Mouse (Mus musculus) adrenal gland (tissue): ENCODE measurements around the gene Esrrb.

Experiments used
- intact Hi-C: fragments of 180-260 bp; cut with DNase I; formaldehyde crosslinking; loops from one replicate; pipeline ENCODE4 v1.15.1; 2025

Esrrb gene

GRCm38 (mm10) chr12:86491500-86491899, 130.6 kb downstream of the Esrrb start:
- intact Hi-C loops, result no loop called here

- intact Hi-C loops, result no loop called here
Observed at GRCm38 (mm10) chr12:86492822-86493221, 131.9 kb downstream of the Esrrb start.

GRCm38 (mm10) chr12:86497126-86497525, 136.2 kb downstream of the Esrrb start:
- intact Hi-C loops, result no loop called here

DNA sequence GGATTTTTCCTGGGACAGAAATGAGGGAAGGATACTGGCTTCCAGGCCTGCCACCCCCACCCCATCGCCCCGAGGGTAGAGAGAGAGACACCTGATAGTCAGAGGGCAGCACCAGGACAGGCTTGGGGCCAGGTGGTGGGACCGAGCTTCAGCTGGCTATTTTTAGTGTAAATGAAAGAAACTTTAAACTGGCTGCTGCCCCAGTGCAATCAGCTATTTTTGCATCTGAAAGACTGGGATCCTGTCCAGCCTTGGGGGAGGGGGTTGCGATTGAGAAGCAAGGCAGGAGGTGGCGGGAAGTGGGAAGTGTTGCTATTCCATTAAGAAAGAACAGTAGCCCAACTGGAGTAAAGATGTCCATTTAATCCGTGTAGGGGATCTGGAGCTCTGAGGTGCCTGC, 137.8 kb downstream of the Esrrb start:
- intact Hi-C loops, result no loop called here

DNA sequence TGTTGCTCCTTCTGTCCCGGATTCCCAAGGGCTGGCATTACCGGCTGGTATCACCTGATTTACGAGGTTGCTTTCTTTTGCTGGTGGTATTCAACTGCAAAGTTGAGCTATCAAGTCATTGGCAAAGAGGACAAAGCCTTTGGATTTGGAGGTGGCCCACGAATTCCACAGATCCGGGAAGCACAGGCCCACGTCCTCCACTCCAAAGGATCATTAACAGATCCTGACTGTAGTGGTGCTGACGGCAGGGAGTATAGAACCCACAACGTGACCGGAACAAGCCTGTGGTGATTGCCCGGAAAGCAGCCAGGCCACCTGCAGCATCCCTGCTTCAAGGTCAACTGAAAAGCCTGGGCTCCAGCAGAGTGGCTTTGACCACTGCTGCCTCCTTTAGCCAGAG, 140.8 kb downstream of the Esrrb start:
- intact Hi-C loops, result no loop called here

- intact Hi-C loops, result no loop called here
Observed at GRCm38 (mm10) chr12:86503921-86504320, 143.0 kb downstream of the Esrrb start.

- intact Hi-C loops, result no loop called here
Observed at GRCm38 (mm10) chr12:86504321-86504720, 143.4 kb downstream of the Esrrb start.

DNA sequence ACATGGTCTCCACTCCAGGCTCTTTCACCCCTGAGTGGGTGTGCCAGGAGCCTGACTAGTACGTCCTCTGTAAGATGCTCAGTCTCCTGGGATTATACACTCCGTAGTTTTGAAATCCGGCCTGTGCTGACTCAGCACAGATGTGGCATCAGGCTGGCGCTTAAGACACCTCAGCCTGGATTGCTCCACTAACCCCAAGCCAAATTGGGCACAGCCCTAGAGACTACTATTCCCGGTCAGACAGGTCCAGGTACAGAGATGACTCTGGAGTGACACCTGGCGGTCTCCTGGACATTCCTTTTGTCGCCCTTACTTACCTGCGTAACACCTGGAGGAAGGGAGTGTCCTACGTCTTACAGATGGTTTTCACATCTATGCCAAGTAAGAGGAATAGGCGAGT, 146.8 kb downstream of the Esrrb start:
- intact Hi-C loops, result no loop called here

DNA sequence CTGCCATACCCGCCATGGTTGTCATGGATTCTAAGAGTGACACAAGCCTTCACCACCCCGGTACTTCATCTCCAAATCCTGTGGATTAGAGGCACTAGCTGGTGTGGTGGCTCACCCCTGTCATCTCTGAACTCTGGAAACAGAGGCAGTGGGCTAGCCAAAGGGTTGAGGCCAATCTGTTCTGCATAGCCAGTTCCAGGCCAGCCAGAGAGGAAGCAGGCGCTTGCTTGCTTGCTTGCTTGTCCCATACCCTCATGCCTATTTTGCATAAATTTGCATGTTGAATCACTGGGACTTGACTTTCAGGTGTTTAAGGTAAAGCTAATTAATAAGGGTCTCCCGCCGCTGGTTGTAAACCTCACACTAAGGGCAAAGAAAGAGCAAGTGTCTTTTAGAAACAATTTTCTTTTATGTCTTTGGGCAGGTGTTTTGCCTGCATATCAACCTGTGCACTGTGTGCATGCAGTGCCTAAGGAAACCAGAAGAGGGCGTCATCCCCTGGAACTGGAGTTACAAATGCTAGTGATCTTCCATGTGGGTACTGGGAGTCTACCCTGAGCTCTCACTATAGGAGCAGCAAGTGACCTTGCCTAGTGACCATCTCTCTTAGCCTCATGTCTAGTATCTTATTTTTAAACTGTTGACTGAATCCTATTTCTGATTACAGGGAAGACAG, 147.5 kb downstream of the Esrrb start:
- intact Hi-C loops, result no loop called here

DNA sequence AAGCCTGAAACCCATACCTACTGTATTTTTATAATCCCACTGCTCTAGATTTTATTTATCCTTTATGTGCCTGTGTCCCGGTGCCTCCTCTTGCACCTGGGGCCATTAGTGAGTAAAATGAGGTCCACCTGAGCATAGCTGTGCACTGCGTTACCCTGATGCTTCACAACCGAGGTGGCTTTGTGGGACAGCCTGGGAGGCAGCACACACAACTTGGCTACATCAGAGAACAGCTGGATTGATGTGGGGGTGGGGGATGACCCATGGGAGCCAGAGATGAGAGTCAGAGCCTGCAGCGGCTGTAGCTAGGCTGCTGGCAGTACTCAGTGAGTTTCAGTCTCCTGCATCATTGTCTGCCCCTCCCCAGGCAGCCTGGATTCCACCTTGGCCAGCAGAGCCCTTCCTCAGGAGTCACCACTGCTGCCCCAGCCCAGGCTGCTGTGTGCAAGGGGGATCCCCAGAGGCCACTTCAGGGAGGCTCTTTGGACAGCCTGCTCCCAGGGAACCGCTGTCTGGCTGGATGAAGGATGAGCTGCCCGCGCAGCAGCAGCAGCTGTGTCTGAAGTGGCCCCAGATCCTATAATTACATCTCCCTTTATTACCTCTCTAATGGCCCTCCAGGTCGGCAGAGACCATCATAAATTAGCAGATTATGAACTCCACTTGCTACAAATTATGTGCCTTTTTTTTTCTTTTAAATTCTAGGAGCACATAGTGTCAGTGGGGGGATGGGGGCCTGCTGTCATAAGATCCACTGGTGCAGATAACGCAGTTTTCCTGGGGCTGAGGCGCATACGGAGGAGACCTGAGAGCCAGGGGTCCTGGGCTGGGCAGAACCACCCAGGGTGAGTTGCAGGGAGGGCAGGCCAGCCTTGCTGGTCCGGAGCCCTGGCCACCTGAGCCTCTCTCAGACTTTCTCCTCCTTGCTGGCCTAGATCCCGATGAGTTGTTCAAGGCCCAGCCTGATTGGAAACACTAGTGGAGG, 148.7 kb downstream of the Esrrb start:
- intact Hi-C loops, result no loop called here

DNA sequence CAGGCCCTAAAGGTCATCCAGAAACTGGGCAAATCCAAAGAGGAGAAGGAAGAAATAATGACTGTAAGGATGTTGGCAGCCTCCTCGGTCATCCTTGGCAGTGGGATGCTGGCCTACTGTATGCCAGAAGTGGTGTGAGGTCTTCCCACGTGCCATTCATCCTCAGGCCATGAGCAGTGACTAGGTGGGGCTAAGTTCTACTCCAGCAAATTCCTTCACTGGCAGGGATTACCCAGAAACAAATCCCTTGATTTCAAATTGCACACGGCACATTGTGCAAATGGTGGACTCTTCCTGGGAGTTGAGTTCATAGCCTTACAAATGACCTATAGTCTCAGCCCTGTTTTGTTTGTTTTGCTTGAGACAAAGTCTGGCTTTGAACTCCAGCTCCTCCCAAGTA, 151.4 kb downstream of the Esrrb start:
- intact Hi-C loops, result no loop called here

DNA sequence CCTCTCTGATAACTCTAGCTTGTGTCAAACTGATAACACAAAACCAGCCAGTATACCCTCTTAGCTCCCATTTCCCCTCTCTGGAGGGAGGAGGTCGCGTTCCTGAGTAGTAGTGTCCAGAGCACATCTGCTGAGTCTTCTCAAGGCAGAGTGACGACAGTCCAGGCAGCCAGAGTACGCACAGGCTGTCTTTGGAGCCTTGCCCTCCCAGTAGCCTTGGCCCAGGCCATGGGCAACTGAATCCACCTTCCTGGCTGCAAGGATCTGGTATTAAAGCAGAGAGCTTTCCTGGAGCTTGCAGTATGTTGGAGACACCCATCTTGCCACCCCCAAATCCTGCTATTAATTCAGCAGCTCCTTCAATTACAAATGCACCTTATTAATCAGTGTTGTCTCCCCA, 152.7 kb downstream of the Esrrb start:
- intact Hi-C loops, result no loop called here

- intact Hi-C loops, result no loop called here
Observed at GRCm38 (mm10) chr12:86516602-86517001, 155.7 kb downstream of the Esrrb start.

DNA sequence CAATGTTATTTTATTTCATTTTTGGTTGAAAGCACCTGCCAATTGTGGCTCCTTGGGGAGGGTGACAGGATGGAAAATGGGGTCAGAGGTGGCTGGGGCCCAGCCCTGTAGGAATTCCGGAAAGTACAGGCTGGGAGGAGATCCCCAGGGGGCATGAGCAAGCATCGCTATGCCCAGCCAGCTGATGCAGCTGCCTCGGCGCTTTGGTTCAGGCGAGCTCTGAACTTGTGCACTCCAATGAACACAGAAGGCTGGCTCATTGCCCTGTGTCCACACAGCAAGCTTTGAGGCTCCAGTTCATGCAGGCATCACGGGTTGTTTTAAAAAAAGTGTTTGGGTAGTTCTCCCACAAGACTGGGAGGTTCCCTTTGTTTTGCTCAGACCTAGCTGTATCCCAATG, 156.8 kb downstream of the Esrrb start:
- intact Hi-C loops, result no loop called here

- intact Hi-C loops, result no loop called here
Observed at GRCm38 (mm10) chr12:86518746-86519145, 157.8 kb downstream of the Esrrb start.

GRCm38 (mm10) chr12:86534283-86534682, 173.4 kb downstream of the Esrrb start:
- intact Hi-C loops, result no loop called here

- intact Hi-C loops, result no loop called here
Observed at GRCm38 (mm10) chr12:86537799-86538198, 176.9 kb downstream of the Esrrb start.

GRCm38 (mm10) chr12:86538711-86539110, 177.8 kb downstream of the Esrrb start:
- intact Hi-C loops, result no loop called here

GRCm38 (mm10) chr12:86539511-86539910, 178.6 kb downstream of the Esrrb start:
- intact Hi-C loops, result no loop called here

DNA sequence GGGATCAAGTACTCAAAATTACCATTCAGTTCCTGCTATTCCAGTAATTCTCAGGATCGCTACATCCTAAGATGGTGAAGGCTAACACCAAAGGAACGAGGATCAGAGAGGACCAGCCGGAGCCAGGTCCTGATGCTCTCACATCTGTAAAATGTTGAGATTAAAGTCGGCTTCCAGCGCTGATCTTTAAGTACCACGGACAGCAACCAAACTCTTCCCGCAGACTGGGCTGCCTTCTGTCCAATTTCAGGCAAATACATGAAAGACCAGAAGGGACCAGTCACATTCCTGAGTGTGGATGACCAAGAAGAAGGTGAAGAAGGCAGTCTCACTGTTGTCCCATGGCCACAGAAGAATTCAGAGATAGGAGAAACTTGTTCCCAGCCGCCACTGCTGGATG, 186.9 kb downstream of the Esrrb start:
- intact Hi-C loops, result no loop called here

- intact Hi-C loops, result no loop called here
Observed at GRCm38 (mm10) chr12:86553037-86553436, 192.1 kb downstream of the Esrrb start.

DNA sequence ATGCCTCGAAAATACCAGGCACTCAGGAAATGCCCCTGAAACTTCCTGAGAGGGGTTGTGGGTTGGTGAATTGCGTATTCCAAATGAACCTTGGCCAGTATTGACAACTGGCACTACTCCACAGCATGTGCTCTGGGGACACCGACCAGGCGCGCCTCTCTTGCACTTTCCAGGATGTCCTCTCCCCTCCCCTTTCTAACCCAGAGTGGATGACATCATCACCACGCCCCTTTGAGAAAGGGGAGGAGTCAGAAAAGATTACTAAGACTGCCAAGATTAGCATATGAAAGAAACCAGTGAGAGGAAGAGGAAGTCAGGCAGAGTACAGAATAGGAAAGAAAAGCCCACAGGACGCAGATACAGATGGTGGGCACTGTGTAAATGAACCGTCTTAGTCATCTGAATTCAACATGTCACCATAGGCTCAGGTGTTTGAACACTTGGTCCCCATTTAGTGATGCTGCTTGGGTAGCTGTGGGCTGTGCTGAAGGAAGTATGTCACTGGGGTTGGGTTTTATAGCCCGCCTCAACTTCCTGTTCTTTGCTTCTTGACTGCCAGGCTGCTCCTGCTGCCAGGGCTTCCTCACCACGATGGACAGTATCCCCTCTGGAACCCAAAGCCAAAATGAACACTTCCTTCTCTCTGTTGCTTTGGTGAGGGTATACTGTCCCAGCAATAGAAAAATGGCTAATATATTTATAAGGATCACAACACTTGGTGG, 196.0 kb downstream of the Esrrb start:
- intact Hi-C loops, result no loop called here
